Mouse (Mus musculus): ENCODE measurements around the gene Larp7. TPM values are rescaled to one million over a fixed set of nuclear protein-coding genes. Genes with fewer than 3 reads are reported as not detected.
A peak's percentile ranks its signal among the peaks of the same experiment; 100 is the strongest.

Gene Larp7
- polyA plus RNA-seq, 1 experiment from 2014 or later: 27.3 TPM

DNA sequence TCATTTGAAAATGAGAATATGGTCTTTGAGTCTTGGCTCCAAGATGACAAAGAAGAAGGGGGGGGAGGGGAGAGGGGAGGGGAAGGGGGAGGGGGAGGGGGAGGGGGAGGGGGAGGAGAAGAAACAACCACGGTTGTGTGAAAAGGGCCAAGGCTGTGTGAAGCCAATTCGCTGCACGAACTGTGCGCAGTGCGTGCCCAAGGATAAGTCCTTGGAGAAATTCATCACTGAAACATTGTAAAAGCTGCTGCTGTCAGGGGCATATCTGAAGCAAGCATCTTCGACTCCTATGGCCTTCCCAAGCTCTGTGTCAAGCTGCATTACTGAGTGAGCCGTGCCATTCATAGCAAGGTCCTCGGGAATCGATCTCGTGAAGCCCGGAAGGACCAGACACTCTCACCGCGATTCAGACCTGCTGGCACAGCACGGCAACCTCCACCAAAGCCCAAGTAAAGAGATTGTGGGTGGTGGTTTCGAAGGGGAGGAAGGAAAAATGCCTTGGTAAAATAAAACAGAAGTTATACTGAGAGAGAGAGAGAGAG, 40.3 kb downstream of the Larp7 start:
- 64% methylated on average over 15 of the region's 15 CpGs for WGBS (ENCODE audit: insufficient replicate concordance)
- no peak for ATAC-seq (ENCODE audit: insufficient read depth)
- Histone ChIP-seq H3K4me3 (replicated peaks) (no peak overlapping the region), H3K4me2 (no peak overlapping the region), H3K4me1 (replicated peaks) (peaks cover 1% of the 10 kb centered on the region; the same call in 1 of the 2 replicates), H3K27ac (replicated peaks) (no peak overlapping the region), H3K27me3 (no peaks in the 10 kb centered on the region), H3K9me3 (replicated peaks) (no peaks in the 10 kb centered on the region), H3K36me3 (replicated peaks) (no peaks in the 10 kb centered on the region), H3K9ac (no peak overlapping the region)

DNA sequence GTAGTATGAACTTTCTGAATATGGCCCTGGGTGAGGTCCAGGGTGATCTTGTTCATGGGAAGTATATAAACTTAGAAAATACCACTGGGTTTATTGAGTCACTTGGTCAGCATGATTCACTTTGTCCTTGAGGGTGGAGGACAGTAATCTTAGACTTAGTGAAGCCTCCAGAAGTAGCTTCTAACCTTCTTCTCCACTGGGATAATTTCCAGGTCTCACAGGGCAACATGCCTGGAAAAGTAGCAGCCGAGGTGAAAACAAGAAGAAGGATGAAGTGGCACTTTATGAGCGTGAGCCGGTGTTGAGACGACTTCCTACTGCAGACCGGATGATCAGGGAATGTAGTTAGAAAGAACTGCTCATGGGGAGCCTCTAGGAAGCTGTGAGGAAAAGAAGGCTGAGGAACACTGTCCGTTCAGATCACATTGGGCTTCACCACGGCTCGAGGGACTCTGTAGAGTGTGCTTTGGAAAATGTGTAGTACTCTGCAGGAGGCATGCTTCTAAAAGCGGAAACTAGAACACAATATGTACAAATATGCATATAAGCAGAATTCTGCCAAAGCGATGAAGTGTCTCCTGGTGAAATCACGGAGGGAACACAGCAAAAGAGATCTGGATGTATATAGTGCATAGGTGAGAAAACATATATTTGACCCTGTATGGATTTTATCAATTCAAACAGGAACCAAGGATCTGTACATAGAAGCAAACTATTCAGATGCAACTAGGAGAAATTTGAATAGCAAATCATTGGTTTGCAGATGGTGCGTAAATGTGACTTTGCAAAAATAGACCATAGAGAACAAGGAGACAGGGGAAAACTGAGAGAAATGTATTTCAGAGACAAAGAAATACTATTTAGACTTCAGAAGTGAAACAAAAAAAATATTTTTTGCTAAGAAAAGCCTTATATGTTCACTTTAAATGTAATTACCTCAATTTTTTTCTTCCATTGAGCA, 41.1 kb downstream of the Larp7 start:
- Histone ChIP-seq H3K27ac (replicated peaks) (no peak overlapping the region), H3K9ac (no peak overlapping the region), H3K4me1 (replicated peaks) (peaks cover 3% of the 10 kb centered on the region; the same call in 1 of the 2 replicates), H3K9me3 (replicated peaks) (no peaks in the 10 kb centered on the region), H3K27me3 (no peaks in the 10 kb centered on the region), H3K4me3 (replicated peaks) (no peak overlapping the region), H3K4me2 (no peak overlapping the region), H3K36me3 (replicated peaks) (no peaks in the 10 kb centered on the region)
- 66% methylated on average over 12 of the region's 12 CpGs for whole genome bisulfite sequencing (ENCODE audit: insufficient replicate concordance)
- ATAC-seq (ENCODE audit: insufficient read depth): no peak

DNA sequence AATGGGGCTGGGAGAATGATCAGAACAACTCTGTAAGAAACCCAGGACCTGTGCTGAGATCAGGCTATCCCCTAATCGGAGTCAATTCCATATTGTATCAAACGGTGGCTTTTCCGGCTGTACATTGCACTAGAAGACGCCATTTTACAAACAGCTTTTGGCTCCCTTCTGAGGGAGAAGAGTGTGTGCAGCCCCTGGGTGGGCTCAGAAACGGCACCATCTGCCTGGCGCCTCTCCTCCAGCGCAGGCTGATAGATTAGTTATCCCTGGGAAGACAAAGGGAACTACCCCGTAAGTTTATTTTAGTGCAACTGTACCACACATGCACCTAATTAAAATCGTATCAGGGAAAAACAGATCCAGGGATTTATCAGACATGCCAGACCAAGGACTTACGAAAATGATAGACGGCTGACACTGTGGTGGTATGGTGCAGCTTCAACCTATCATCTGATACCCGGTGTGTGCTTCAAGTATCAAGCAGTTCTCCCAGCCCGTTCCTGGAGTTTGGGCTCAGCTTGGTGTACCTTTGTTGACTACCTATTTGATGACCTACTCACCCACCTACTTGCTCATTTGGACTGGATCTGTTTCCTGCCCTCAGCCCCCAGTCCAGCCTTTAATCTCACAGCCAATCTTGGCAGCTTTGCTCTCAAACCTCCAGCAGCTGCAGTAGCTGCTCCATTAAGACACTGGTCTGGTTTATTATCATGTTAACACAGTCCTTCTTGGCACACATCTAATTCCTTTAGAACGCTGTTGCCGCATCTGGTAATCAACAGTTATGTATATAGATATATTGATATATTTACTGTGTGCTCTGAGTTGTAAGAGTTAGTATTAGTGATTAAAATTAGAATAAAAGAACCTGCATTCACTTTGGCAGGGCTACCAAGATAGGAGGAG, 45.0 kb downstream of the Larp7 start:
- Histone ChIP-seq H3K4me2 (peak overlapping the region; percentile 3; the same call in 1 of the 2 replicates), H3K9me3 (replicated peaks) (no peaks in the 10 kb centered on the region), H3K27me3 (no peaks in the 10 kb centered on the region), H3K27ac (replicated peaks) (no peak overlapping the region), H3K9ac (no peak overlapping the region), H3K4me3 (replicated peaks) (no peak overlapping the region), H3K4me1 (replicated peaks) (peaks cover 3% of the 10 kb centered on the region; the same call in 1 of the 2 replicates), H3K36me3 (replicated peaks) (no peaks in the 10 kb centered on the region)
- WGBS (ENCODE audit: insufficient replicate concordance): 58% methylated on average over 15 of the region's 15 CpGs
- ATAC-seq (ENCODE audit: insufficient read depth): peak; percentile 65

DNA sequence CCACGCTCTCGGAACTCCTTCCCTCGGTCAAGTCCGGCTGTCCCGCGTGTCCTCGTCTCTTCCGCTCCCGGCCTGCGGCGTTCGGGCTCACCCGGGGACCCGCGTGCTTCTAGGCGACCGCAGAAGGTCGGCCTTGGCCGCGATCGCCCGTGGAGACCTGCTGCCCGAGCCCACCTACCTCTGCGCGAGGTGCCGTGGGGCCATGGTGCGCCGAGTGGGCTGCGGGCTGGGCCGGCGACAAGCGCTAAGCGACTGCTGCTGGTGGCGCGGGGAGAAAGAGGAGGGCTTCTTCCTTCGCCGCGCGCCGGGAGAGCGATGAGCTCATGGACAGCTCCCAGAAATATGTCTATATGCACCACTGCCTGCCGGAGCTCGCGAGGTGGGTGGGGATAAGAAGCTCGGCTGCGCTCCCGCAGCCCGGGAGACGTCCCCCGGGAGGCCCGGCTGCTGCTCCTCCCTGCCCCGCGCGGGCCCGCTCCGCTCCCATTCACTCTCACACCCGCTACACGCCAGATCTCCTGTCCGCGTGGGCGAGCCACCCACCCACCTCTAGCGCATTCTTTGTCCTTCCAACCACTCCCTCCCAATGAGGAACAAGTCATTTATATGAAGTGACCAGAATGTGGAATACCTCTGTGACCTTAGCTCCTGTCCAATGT, 54.3 kb downstream of the Larp7 start, which contains the start of gene Ank2:
Ank2 (minus strand) TSS at position 609 of the 659 bp plus-strand sequence.
- Histone ChIP-seq H3K4me3 (replicated peaks) (peak within 1 kb of the TSS; percentile 54), H3K27ac (replicated peaks) (no peak within 1 kb of the TSS), H3K36me3 (replicated peaks) (no peaks in the 10 kb centered on the region), H3K4me2 (peak within 1 kb of the TSS; percentile 85), H3K9ac (0 out of 2 replicates have a peak within 1 kb of the TSS, but pooled peaks have one; percentile 25), H3K4me1 (replicated peaks) (peaks cover 14% of the 10 kb centered on the region), H3K27me3 (peaks cover 46% of the 10 kb centered on the region), H3K9me3 (replicated peaks) (no peaks in the 10 kb centered on the region)
- peak; percentile 18; the same call in 1 of the 2 replicates for ATAC-seq (ENCODE audit: insufficient read depth)
- WGBS (ENCODE audit: insufficient replicate concordance): under 1% methylated on average over 57 of the region's 62 CpGs

DNA sequence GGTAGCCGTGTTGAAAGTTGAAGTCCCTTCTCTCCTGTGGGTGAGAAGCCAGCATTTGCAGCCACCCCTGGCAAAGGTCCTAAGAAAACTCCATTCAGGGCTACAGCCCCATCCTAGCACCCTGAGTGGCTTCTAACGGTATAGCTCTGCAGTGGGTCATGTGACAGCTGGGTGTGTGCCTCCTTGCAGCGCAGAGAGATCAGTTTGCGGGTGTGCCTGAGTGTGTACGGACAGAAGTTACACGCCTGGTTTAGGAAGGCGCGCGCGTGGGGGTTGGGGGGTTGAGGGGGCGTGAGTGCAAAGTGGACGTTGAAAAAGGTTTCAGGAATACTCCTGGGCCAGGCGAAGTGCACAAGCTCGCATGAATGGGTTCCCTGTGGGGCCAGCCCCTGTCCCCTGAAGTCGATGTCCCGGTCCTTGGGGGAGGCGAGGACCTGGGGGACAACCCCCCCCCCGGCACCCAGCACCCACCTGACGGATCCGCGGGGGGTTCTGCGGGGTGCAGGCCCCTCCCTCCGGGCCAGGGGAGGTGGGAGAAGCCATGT, 54.9 kb downstream of the Larp7 start:
- 1% methylated on average over 23 of the region's 23 CpGs for WGBS (ENCODE audit: insufficient replicate concordance)
- H3K9ac ChIP-seq: 0 out of 2 replicates have a peak overlapping the region, but pooled peaks have one; percentile 25

DNA sequence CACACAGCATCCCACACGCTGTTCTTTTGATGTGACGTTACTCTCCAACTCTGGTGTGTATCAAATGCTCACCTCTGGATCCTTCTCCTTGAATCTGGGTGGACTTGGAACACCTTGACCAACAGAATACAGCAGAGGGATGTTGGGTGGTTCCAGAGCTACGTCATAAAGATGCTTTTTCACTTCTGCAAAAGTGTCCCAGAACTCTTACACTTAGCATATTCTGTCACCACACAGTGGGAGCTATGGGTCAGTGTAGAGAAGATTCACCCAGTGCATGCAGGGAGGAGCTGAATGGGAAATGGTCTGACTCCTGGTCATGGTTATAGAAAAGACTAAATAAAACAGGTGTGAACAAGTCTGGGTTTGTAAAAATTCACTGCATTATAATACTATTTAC, 60.5 kb downstream of the Larp7 start:
- H3K27ac ChIP-seq (replicated peaks): no peak overlapping the region
- no peaks in the 10 kb centered on the region for H3K4me1 ChIP-seq (replicated peaks)
- peaks cover 7% of the 10 kb centered on the region for H3K27me3 ChIP-seq
- H3K9me3 ChIP-seq (replicated peaks): no peaks in the 10 kb centered on the region
- no peak overlapping the region for H3K9ac ChIP-seq
- no peaks in the 10 kb centered on the region for H3K36me3 ChIP-seq (replicated peaks)
- no peak overlapping the region for H3K4me2 ChIP-seq
- H3K4me3 ChIP-seq (replicated peaks): no peak overlapping the region
- WGBS (ENCODE audit: insufficient replicate concordance): 65% methylated on average over 3 of the region's 3 CpGs
- ATAC-seq (ENCODE audit: insufficient read depth): no peak

More for the DNA sequence above, 54.9 kb downstream of the Larp7 start:
- Histone ChIP-seq H3K4me3 (replicated peaks) (peak overlapping the region; percentile 54), H3K9me3 (replicated peaks) (no peaks in the 10 kb centered on the region), H3K4me2 (peak overlapping the region; percentile 85), H3K27ac (replicated peaks) (no peak overlapping the region), H3K27me3 (peaks cover 46% of the 10 kb centered on the region), H3K4me1 (replicated peaks) (peaks cover 14% of the 10 kb centered on the region), H3K36me3 (replicated peaks) (no peaks in the 10 kb centered on the region)
- ATAC-seq (ENCODE audit: insufficient read depth): peak; percentile 61; the same call in 1 of the 2 replicates

DNA sequence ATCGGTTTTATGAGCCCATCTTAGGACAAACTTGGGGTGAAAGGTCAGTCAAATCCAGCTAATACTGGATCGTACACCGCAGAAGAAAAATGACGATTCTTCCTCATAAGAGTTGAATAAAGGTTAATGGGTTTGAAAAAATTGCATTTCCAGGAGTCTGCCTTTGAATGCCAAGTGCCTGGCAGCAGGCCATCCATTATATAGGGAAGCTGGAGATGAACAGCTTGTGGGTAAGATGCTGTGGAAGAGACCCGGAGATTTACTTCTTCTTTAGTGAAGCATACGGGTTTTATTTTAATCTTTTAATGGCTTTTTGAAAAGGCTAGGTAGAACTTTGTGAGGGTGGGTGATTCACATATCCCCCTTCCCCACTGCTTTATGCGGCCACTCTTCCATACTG, 65.8 kb downstream of the Larp7 start:
- ATAC-seq (ENCODE audit: insufficient read depth): no peak
- WGBS (ENCODE audit: insufficient replicate concordance): 79% methylated on average over 7 of the region's 7 CpGs
- H3K9ac ChIP-seq: no peak overlapping the region
- no peaks in the 10 kb centered on the region for H3K27me3 ChIP-seq
- H3K27ac ChIP-seq (replicated peaks): no peak overlapping the region
- H3K4me3 ChIP-seq (replicated peaks): no peak overlapping the region
- H3K4me2 ChIP-seq: no peak overlapping the region
- no peaks in the 10 kb centered on the region for H3K4me1 ChIP-seq (replicated peaks)
- H3K36me3 ChIP-seq (replicated peaks): no peaks in the 10 kb centered on the region
- H3K9me3 ChIP-seq (replicated peaks): no peaks in the 10 kb centered on the region

MicroRNAs within 50 kb of the gene (microRNA counts, 519-probe panel; counts per million panel counts)
- microRNA mmu-miR-302a (not detected), microRNA mmu-miR-302b (not detected), microRNA mmu-miR-302c (not detected), microRNA mmu-miR-302d (not detected), microRNA mmu-miR-367 (2,795 counts per million, percentile 55 among the panel's probes with 10 or more counts)

Small RNAs within 50 kb of the gene (microRNA-seq; reads per million reads assigned to microRNA genes)
- gene Mir302a (34.8 reads per million, percentile 42 among the genes with 10 or more reads in this experiment), gene Mir302b (17.5 reads per million, percentile 34 among the genes with 10 or more reads in this experiment), gene Mir302c (3.6 reads per million, percentile 9 among the genes with 10 or more reads in this experiment), gene Mir302d (32.0 reads per million, percentile 41 among the genes with 10 or more reads in this experiment), gene Mir367 (not detected)

Other genes starting within 250 kb of the Larp7 start
- gene Ank2, start 54.0 kb downstream of the Larp7 start, polyA plus RNA-seq (2015; fragmentation: Nextera tagmentation; extraction: Ambion mirVana): 6.6 and 7.9 TPM in 2 replicates
- 3.8 and 4.3 TPM in 2 replicates for gene Zgrf1, start 140 bp upstream of the Larp7 start, polyA plus RNA-seq (2015; fragmentation: Nextera tagmentation; extraction: Ambion mirVana)
- gene Neurog2, start 79.8 kb upstream of the Larp7 start, polyA plus RNA-seq (2015; fragmentation: Nextera tagmentation; extraction: Ambion mirVana): not detected in 2 replicates
- gene Alpk1, start 227.2 kb upstream of the Larp7 start, polyA plus RNA-seq (2015; fragmentation: Nextera tagmentation; extraction: Ambion mirVana): 0.59 and 0.62 TPM in 2 replicates
- 14.9 and 15.3 TPM in 2 replicates for gene Tifa, start 236.5 kb upstream of the Larp7 start, polyA plus RNA-seq (2015; fragmentation: Nextera tagmentation; extraction: Ambion mirVana)